Mouse (Mus musculus) MEL (cell line): ENCODE data around the gene Ints14. TPM values are rescaled to one million over a fixed set of nuclear protein-coding genes. Genes with fewer than 3 reads are reported as not detected.

ENCODE experiments used
- DNase-seq: peaks from one replicate; pipeline ENCODE4 v3.0.0; 2011; ENCODE audit warnings: low read depth, low spot score
- H3K27ac ChIP-seq: 2 replicates; pipeline ENCODE4 v1.5.1; 2012; ENCODE audit warnings: low read depth, mild to moderate bottlenecking, control low read depth, low read length, moderate library complexity; ENCODE audit not compliant: control insufficient read depth
- H3K27me3 ChIP-seq, 2 experiments: fragments of 150-350 bp in 1 of 2; sonication (generic) in 1 of 2; 2 replicates each; pipeline ENCODE4 v1.6.1; 2012; ENCODE audit warnings: low read length in 2 of 2, mild to moderate bottlenecking in 2 of 2, improper control_type of control experiment in 1 of 2, moderate library complexity in 1 of 2; ENCODE audit not compliant: insufficient read depth in 2 of 2, control insufficient read depth in 1 of 2
- H3K36me3 ChIP-seq, 2 experiments: 2 replicates each; pipeline ENCODE4 v1.6.1; 2012 to 2014; ENCODE audit warnings: low read length in 2 of 2, improper control_type of control experiment in 1 of 2, inconsistent platforms in 1 of 2, mild to moderate bottlenecking in 1 of 2; ENCODE audit not compliant: insufficient read depth in 2 of 2, control insufficient read depth in 1 of 2
- H3K4me1 ChIP-seq, 2 experiments: fragments of 150-350 bp in 1 of 2; sonication (generic) in 1 of 2; 2 replicates each; pipeline ENCODE4 v1.6.1; 2012; ENCODE audit warnings: low read length in 2 of 2, improper control_type of control experiment in 1 of 2, mild to moderate bottlenecking in 1 of 2; ENCODE audit not compliant: insufficient read depth in 2 of 2, control insufficient read depth in 1 of 2
- H3K4me3 ChIP-seq, 2 experiments: fragments of 150-350 bp in 1 of 2; sonication (generic) in 1 of 2; 2 replicates each; pipeline ENCODE4 v1.5.1; 2012; ENCODE audit warnings: low read depth in 2 of 2, low read length in 2 of 2, mild to moderate bottlenecking in 2 of 2, moderate library complexity in 2 of 2, control low read depth in 1 of 2, improper control_type of control experiment in 1 of 2; ENCODE audit not compliant: control insufficient read depth in 1 of 2, insufficient read depth in 1 of 2
- H3K79me2 ChIP-seq: 2 replicates; pipeline ENCODE4 v1.6.1; 2012; ENCODE audit warnings: mild to moderate bottlenecking, low read length, moderate library complexity; ENCODE audit not compliant: control insufficient read depth, poor library complexity, insufficient read depth
- H3K9ac ChIP-seq: 2 replicates; pipeline ENCODE4 v1.6.1; 2012; ENCODE audit warnings: low read depth, mild to moderate bottlenecking, control low read depth, low read length, moderate library complexity; ENCODE audit not compliant: control insufficient read depth, poor library complexity, severe bottlenecking
- H3K9me3 ChIP-seq: fragments of 150-350 bp; sonication (generic); replicated peaks from 2 replicates; pipeline ENCODE4 v1.6.1; 2012; ENCODE audit warnings: mild to moderate bottlenecking, low read length, improper control_type of control experiment, moderate library complexity; ENCODE audit not compliant: insufficient read depth
- CHD2 ChIP-seq: IDR thresholded peaks from 2 replicates; pipeline ENCODE4 v1.6.1; 2011; ENCODE audit warnings: low read length, improper control_type of control experiment
- E2F4 ChIP-seq: IDR thresholded peaks from 2 replicates; pipeline ENCODE4 v1.6.1; 2011; ENCODE audit warnings: low read depth, low read length, improper control_type of control experiment, borderline replicate concordance
- ELF1 ChIP-seq: IDR thresholded peaks from 2 replicates; pipeline ENCODE4 v1.6.1; 2014; ENCODE audit warnings: low read depth, mild to moderate bottlenecking, inconsistent platforms, low read length, improper control_type of control experiment, moderate library complexity
- EP300 ChIP-seq, 2 experiments: IDR thresholded peaks; 2 replicates each; pipeline ENCODE4 v1.6.1; 2011; ENCODE audit warnings: improper control_type of control experiment in 2 of 2, low read length in 2 of 2, low read depth in 1 of 2, mild to moderate bottlenecking in 1 of 2
- GABPA ChIP-seq: IDR thresholded peaks from 2 replicates; pipeline ENCODE4 v1.6.1; 2012; ENCODE audit warnings: low read depth, mild to moderate bottlenecking, inconsistent platforms, low read length, improper control_type of control experiment, moderate library complexity
- GATA1 ChIP-seq: IDR thresholded peaks from 2 replicates; pipeline ENCODE4 v1.6.1; 2011; ENCODE audit warnings: low read depth, low read length, improper control_type of control experiment
- KAT2A ChIP-seq: conservative IDR thresholded peaks from 2 replicates; pipeline ENCODE4 v1.6.1; 2012; ENCODE audit warnings: low read depth, low read length, improper control_type of control experiment, inconsistent platforms
- MAZ ChIP-seq: IDR thresholded peaks from 2 replicates; pipeline ENCODE4 v1.6.1; 2012; ENCODE audit warnings: low read depth, mild to moderate bottlenecking, inconsistent platforms, low read length, improper control_type of control experiment
- MEF2A ChIP-seq: IDR thresholded peaks from 2 replicates; pipeline ENCODE4 v1.6.1; 2014; ENCODE audit warnings: low read depth, mild to moderate bottlenecking, inconsistent platforms, low read length, improper control_type of control experiment; ENCODE audit not compliant: poor library complexity, insufficient replicate concordance, severe bottlenecking; ENCODE audit errors: extremely low read depth
- MXI1 ChIP-seq: IDR thresholded peaks from 2 replicates; pipeline ENCODE4 v1.6.1; 2011; ENCODE audit warnings: mild to moderate bottlenecking, low read depth, low read length, improper control_type of control experiment
- NRF1 ChIP-seq: IDR thresholded peaks from 2 replicates; pipeline ENCODE4 v1.6.1; 2014; ENCODE audit warnings: low read depth, mild to moderate bottlenecking, inconsistent platforms, low read length, improper control_type of control experiment, moderate library complexity; ENCODE audit not compliant: poor library complexity, insufficient read depth, severe bottlenecking
- POLR2AphosphoS2 ChIP-seq: IDR thresholded peaks from 2 replicates; pipeline ENCODE4 v1.6.1; 2011; ENCODE audit warnings: low read length, improper control_type of control experiment
- POLR2AphosphoS5 ChIP-seq: IDR thresholded peaks from 2 replicates; pipeline ENCODE4 v1.6.1; 2012; ENCODE audit warnings: low read depth, borderline replicate concordance, mild to moderate bottlenecking, inconsistent platforms, low read length, moderate library complexity, mixed read lengths
- RCOR1 ChIP-seq: IDR thresholded peaks from 2 replicates; pipeline ENCODE4 v1.6.1; 2012; ENCODE audit warnings: low read depth, mild to moderate bottlenecking, inconsistent platforms, low read length, improper control_type of control experiment
- SIN3A ChIP-seq: IDR thresholded peaks from 2 replicates; pipeline ENCODE4 v1.6.1; 2012; ENCODE audit warnings: low read length, improper control_type of control experiment, inconsistent platforms
- SMC3 ChIP-seq: IDR thresholded peaks from 2 replicates; pipeline ENCODE4 v1.6.1; 2011; ENCODE audit warnings: low read depth, low read length, improper control_type of control experiment
- TAL1 ChIP-seq: IDR thresholded peaks from 2 replicates; pipeline ENCODE4 v1.6.1; 2012; ENCODE audit warnings: mild to moderate bottlenecking, inconsistent platforms, low read length, moderate library complexity, mixed read lengths
- TBP ChIP-seq: IDR thresholded peaks from 2 replicates; pipeline ENCODE4 v1.8.0; 2011; ENCODE audit warnings: low read depth, low read length, improper control_type of control experiment
- TCF12 ChIP-seq: IDR thresholded peaks from 2 replicates; pipeline ENCODE4 v1.6.1; 2014; ENCODE audit warnings: low read depth, mild to moderate bottlenecking, inconsistent platforms, low read length, improper control_type of control experiment, moderate library complexity
- UBTF ChIP-seq: IDR thresholded peaks from 2 replicates; pipeline ENCODE4 v1.6.1; 2012; ENCODE audit warnings: low read depth, mild to moderate bottlenecking, inconsistent platforms, low read length, improper control_type of control experiment, moderate library complexity, borderline replicate concordance; ENCODE audit not compliant: insufficient read depth
- USF2 ChIP-seq, 2 experiments: IDR thresholded peaks; 2 replicates each; pipeline ENCODE4 v1.6.1; 2011 to 2012; ENCODE audit warnings: improper control_type of control experiment in 2 of 2, low read length in 2 of 2, borderline replicate concordance in 1 of 2, inconsistent platforms in 1 of 2, low read depth in 1 of 2, mild to moderate bottlenecking in 1 of 2; ENCODE audit not compliant: insufficient read depth in 1 of 2
- ZC3H11A ChIP-seq: IDR thresholded peaks from 2 replicates; pipeline ENCODE4 v1.6.1; 2012; ENCODE audit warnings: low read depth, mild to moderate bottlenecking, inconsistent platforms, low read length, improper control_type of control experiment
- ZKSCAN1 ChIP-seq: IDR thresholded peaks from 2 replicates; pipeline ENCODE4 v1.6.1; 2012; ENCODE audit warnings: low read depth, mild to moderate bottlenecking, inconsistent platforms, low read length, improper control_type of control experiment, moderate library complexity
- polyA plus RNA-seq, 2 experiments: library from polyadenylated mRNA; stranded (reverse) in 1 of 2; unstranded in 1 of 2; fragments of >175 nt in 1 of 2; fragments of >200 nt in 1 of 2; gene quantifications; 2 replicates each; pipeline versions ENCODE4 v1.2.1 to v1.2.4; 2012; ENCODE audit warnings: low replicate concordance in 2 of 2, low read depth in 1 of 2; ENCODE audit not compliant: insufficient read length in 2 of 2, insufficient read depth in 1 of 2, missing spikeins in 1 of 2
- total RNA-seq: library from RNA; depleted of rRNA; stranded (reverse); fragments of 300-350 nt; gene quantifications from 2 replicates; pipeline ENCODE4 v1.2.3, GENCODE M21; 2012

The Ints14 gene
- total and polyA plus RNA-seq, 3 experiments, result 37.9 to 54.1 TPM; not detected in 1

GRCm38 (mm10) chr9:64960117-64960977 lies at the start of gene Ints14 (continued):
- peak; percentile 92 for TF ChIP-seq TBP
- TF ChIP-seq MAZ, result peak; percentile 87
- TF ChIP-seq MXI1, result peak; percentile 90
- TF ChIP-seq ZKSCAN1, result no peak
- peak; percentile 87; the same call in 1 of the 2 replicates for TF ChIP-seq POLR2AphosphoS2
- TF ChIP-seq SIN3A, result peak; percentile 87

- Histone ChIP-seq H3K9me3 (no peaks in the 10 kb centered on the region), H3K27ac (no peak overlapping the region), H3K4me3 (no peak overlapping the region), H3K79me2 (no peaks in the 10 kb centered on the region), H3K36me3 (peaks cover 0 to 16% of the 10 kb centered on the region in 2 experiments; a peak in 2 of 4 replicates), H3K4me1 (no peaks in the 10 kb centered on the region), H3K9ac (no peak overlapping the region), H3K27me3 (no peaks in the 10 kb centered on the region)
- TF ChIP-seq ELF1 (no peak), POLR2AphosphoS5 (no peak), SMC3 (no peak), CHD2 (no peak), GATA1 (no peak), UBTF (no peak), RCOR1 (no peak), ZC3H11A (no peak), TCF12 (no peak), USF2 (IDR thresholded peaks at IDR 0.05; ENCODE audit: borderline replicate concordance in 1 of 2, insufficient read depth in 1 of 2, low read depth in 1 of 2, low read length in 2 of 2) (no peak)
- DNase-seq, result no peak
Observed at GRCm38 (mm10) chr9:64913406-64913805, 47.3 kb upstream of the Ints14 start.

- no peak overlapping the region for H3K9ac ChIP-seq
- H3K27ac ChIP-seq, result no peak overlapping the region
- H3K36me3 ChIP-seq, result peaks cover 0 to 16% of the 10 kb centered on the region in 2 experiments; a peak in 2 of 4 replicates
- no peak overlapping the region for H3K4me3 ChIP-seq
- TF ChIP-seq MAZ, result no peak
- no peak for TF ChIP-seq NRF1
- no peak for TF ChIP-seq KAT2A
- no peak for TF ChIP-seq USF2 (IDR thresholded peaks at IDR 0.05; ENCODE audit: borderline replicate concordance in 1 of 2, insufficient read depth in 1 of 2, low read depth in 1 of 2, low read length in 2 of 2)
- no peak for TF ChIP-seq TAL1
- TF ChIP-seq EP300 (IDR thresholded peaks at IDR 0.05; ENCODE audit: low read depth in 1 of 2, low read length in 2 of 2), result no peak
- TF ChIP-seq GABPA, result no peak
- TF ChIP-seq ELF1, result no peak
- TF ChIP-seq MEF2A, result no peak
- TF ChIP-seq RCOR1, result no peak
- no peak for TF ChIP-seq E2F4
- DNase-seq, result no peak
- no peaks in the 10 kb centered on the region for H3K27me3 ChIP-seq
- no peaks in the 10 kb centered on the region for H3K9me3 ChIP-seq
- H3K4me1 ChIP-seq, result no peaks in the 10 kb centered on the region
- no peaks in the 10 kb centered on the region for H3K79me2 ChIP-seq
Observed at GRCm38 (mm10) chr9:64913973-64914372, 46.7 kb upstream of the Ints14 start.
